11 mouse cellular contexts compared by ENCODE assay signal in the genomic region with DNA sequence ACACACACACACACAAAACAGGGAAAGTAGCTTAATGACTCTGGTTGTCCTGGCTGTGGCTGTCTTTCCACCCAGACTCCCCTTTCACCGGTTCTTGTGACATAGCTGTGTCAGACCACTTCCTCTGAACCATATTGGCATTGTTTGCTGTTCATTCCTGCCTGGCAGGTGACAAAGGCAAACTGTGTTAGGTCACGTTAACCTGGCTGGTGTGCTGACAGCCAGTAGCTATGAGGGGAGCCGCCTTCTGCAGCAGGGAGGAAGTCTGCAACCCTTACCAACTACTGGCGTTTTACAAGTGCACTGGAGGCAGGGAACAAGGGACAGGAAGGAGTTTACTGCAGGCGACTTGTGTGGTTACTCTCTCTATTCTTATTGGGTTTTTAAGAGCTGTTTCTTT.
DNase-seq lines count a peak whose midpoint lies in the region; ATAC-seq lines count a peak whose summit lies in the region.
"Had no signal": no experiment of that assay in that cellular context is flagged by ENCODE, and none has a peak within 500 bp of the region (broad histone marks: within the 10 kb centered on the region; RNA-seq: fewer than 3 reads in every experiment).

No protein-coding gene starts in this region.

- no peaks in the 10 kb centered on the region; the same call in 1 of the 2 replicates for H3K36me3 ChIP-seq in heart, embryonic 11.5 days (ENCODE audit: control insufficient read depth, insufficient read depth, low read length)
- H3K36me3 ChIP-seq: embryonic facial prominence, embryonic 12.5 days; neural tube, embryonic 12.5 days had no signal

- no peaks in the 10 kb centered on the region for H3K27me3 ChIP-seq in heart, embryonic 11.5 days (ENCODE audit: control insufficient read depth, insufficient read depth, low read length)
- H3K27me3 ChIP-seq: embryonic facial prominence, embryonic 12.5 days; neural tube, embryonic 12.5 days had no signal

- H3K27ac ChIP-seq in heart, embryonic 11.5 days (ENCODE audit: low read depth, low read length) = peak overlapping the region; percentile 95
- H3K27ac ChIP-seq: embryonic facial prominence, embryonic 12.5 days; liver, embryonic 14.5 days; neural tube, embryonic 12.5 days had no signal

- H3K9me3 ChIP-seq in heart, embryonic 11.5 days (replicated peaks; ENCODE audit: control insufficient read depth, low read length) = no peaks in the 10 kb centered on the region
- H3K9me3 ChIP-seq: embryonic facial prominence, embryonic 12.5 days had no signal

- peaks cover 13% of the 10 kb centered on the region for H3K4me1 ChIP-seq in heart, embryonic 11.5 days (ENCODE audit: control insufficient read depth, insufficient read depth, low read length)
- H3K4me1 ChIP-seq: neural tube, embryonic 12.5 days had no signal

- ATAC-seq in heart, embryonic 11.5 days (replicated peaks; ENCODE audit: insufficient number of reproducible peaks, low FRiP score, low TSS enrichment) = no peak
- 0 out of 2 replicates have a peak, but pooled peaks have one; percentile 27 for ATAC-seq in megakaryocyte, adult 5-6 weeks (ENCODE audit: poor library complexity, severe bottlenecking)

- H3K4me2 ChIP-seq in heart, embryonic 11.5 days = peak overlapping the region; percentile 52
- H3K4me2 ChIP-seq: embryonic facial prominence, embryonic 12.5 days; neural tube, embryonic 12.5 days had no signal

- DNase-seq in heart, adult 18-20 months = no peak
- peak; percentile 5 for DNase-seq in CD4-positive, CD25-positive, alpha-beta regulatory T cell, adult 2 months (ENCODE audit: low read depth, low spot score)
- peak; percentile 40 for DNase-seq in heart, postnatal 4 days
- no peak for DNase-seq in adrenal gland, postnatal 14 days
- no peak for DNase-seq in adrenal gland, adult 8-10 months
- no peak for DNase-seq in c-Kit-positive CD71-positive TER-119-positive erythroid progenitor cells, embryonic 14.5 days (ENCODE audit: low spot score)

- no peak overlapping the region for H3K4me3 ChIP-seq in heart, embryonic 11.5 days (ENCODE audit: low read depth, low read length)
- H3K4me3 ChIP-seq: embryonic facial prominence, embryonic 12.5 days; neural tube, embryonic 12.5 days had no signal

- H3K9ac ChIP-seq in heart, embryonic 11.5 days (ENCODE audit: low read depth, low read length) = peak overlapping the region; percentile 39; the same call in 1 of the 2 replicates
- H3K9ac ChIP-seq: embryonic facial prominence, embryonic 12.5 days; liver, embryonic 14.5 days; neural tube, embryonic 12.5 days had no signal

- WGBS in heart, embryonic 11.5 days (ENCODE audit: insufficient replicate concordance) = 9% methylated on average over 5 of the region's 5 CpGs

Comparison
In these comparisons a context has a peak if more than half of its experiments do, and no peak if none do; other contexts are left out.
1. DNase-seq: peak in CD4-positive, CD25-positive, alpha-beta regulatory T cell, adult 2 months (single experiment) and heart, postnatal 4 days (single experiment); none in heart, adult 18-20 months (0 of 2), adrenal gland, postnatal 14 days (single experiment), adrenal gland, adult 8-10 months (single experiment) and c-Kit-positive CD71-positive TER-119-positive erythroid progenitor cells, embryonic 14.5 days (single experiment).